Mouse (Mus musculus) adrenal gland, adult 2 months (tissue): ENCODE measurements around the gene Mgat4a. TPM values are rescaled to one million over a fixed set of nuclear protein-coding genes. Genes with fewer than 3 reads are reported as not detected.

Experiments
- DNase-seq: peaks from one replicate; pipeline ENCODE4 v3.0.0; 2021
- polyA plus RNA-seq: library from polyadenylated mRNA; depleted of rRNA; stranded (reverse); fragments of >200 nt; gene quantifications from 2 replicates; pipeline ENCODE4 v1.2.3, GENCODE M21; 2012; rRNA removed
- total RNA-seq, 2 experiments: library from RNA; stranded (reverse); gene quantifications; 2 replicates each; pipeline ENCODE4 v1.2.3; 2021

Mgat4a gene
- total and polyA plus RNA-seq, 3 experiments, result 1.4 to 9.0 (median 5.5) TPM

DNA sequence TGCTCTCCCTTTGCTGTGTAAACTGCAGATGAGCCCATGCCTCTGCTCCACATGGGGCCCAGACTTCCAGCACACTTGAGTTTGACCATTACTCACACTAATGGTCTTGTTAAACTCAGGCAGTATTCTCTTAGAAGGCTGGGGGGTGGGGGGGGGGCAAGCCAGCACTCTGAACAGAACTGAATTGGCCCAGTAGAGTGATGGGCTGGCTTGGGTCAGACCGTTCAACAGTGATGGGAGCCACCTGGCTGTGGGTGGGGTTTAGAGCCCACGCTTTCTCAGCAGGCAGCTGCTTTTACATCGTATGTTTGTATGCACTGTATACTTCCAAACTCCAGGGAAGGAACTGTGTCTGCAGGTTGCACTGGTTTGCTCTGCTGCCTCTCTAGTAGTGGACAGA is 141.9 kb downstream of the Mgat4a start:
- DNase-seq, result no peak

GRCm38 (mm10) chr1:37396481-37396880 is 144.3 kb downstream of the Mgat4a start:
- no peak for DNase-seq

DNA sequence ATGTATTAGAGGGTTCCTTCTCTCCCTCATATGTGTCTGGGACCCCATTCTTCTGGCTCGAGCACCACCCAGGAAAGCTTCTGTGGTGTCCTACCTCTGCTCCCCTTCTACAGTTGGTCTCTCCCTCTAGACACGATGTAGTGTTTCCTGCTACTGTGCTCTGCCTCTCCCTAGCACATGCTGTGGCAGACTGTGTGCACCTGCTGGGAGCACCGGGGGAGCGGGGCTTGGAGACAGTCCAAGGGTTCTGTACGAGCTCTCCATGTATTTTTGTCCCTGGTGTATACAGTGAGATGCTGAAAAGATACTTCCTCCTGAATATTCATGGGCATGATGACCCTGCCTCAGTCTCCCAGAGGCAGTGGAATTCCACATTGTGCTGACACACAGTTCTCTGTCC is 147.6 kb downstream of the Mgat4a start:
- DNase-seq, result no peak

Other genes starting within 250 kb of the Mgat4a start
- gene Inpp4a, start 241.2 kb downstream of the Mgat4a start, total RNA-seq, result 10 to 100 TPM; 19.1 to 23.6 TPM
- gene Inpp4a, start 241.2 kb downstream of the Mgat4a start, polyA plus RNA-seq, result 13.3 and 14.0 TPM in 2 replicates
- 100 to 1,000 TPM in 1 of 2 experiments, 10 to 100 TPM in 1; 100.0 to 113 TPM for gene Coa5, start 110.9 kb downstream of the Mgat4a start, total RNA-seq
- gene Coa5, start 110.9 kb downstream of the Mgat4a start, polyA plus RNA-seq, result 43.3 and 46.8 TPM in 2 replicates
- 10 to 100 TPM; 51.4 to 70.3 TPM for gene Unc50, start 110.9 kb downstream of the Mgat4a start, total RNA-seq
- 77.0 and 88.5 TPM in 2 replicates for gene Unc50, start 110.9 kb downstream of the Mgat4a start, polyA plus RNA-seq
- 1 to 10 TPM; 1.7 to 2.3 TPM for gene 2010300C02Rik, start 179.1 kb upstream of the Mgat4a start, total RNA-seq
- 1.6 and 2.5 TPM in 2 replicates for gene 2010300C02Rik, start 179.1 kb upstream of the Mgat4a start, polyA plus RNA-seq